Mouse (Mus musculus) midbrain, embryonic 12.5 days (tissue): ENCODE measurements around the gene AL731706.2. TPM values are rescaled to one million over a fixed set of nuclear protein-coding genes. Genes with fewer than 3 reads are reported as not detected.

Source experiments
- ATAC-seq: fragments of 200-750 bp; cut with Nextera tagmentation; 2 replicates; pipeline ENCODE4 v1.8.0; 2017; ENCODE audit warnings: low read depth, moderate TSS enrichment, moderate library complexity; ENCODE audit not compliant: low FRiP score
- H3K27ac ChIP-seq: fragments of 300-500 bp; sonication (generic); replicated peaks from 2 replicates; pipeline ENCODE4 v1.5.1; 2016; ENCODE audit warnings: mild to moderate bottlenecking
- H3K27me3 ChIP-seq: fragments of 300-500 bp; sonication (generic); 2 replicates; pipeline ENCODE4 v1.6.1; 2016; ENCODE audit warnings: mild to moderate bottlenecking
- H3K36me3 ChIP-seq: fragments of 300-500 bp; sonication (generic); 2 replicates; pipeline ENCODE4 v1.6.1; 2016
- H3K4me1 ChIP-seq: fragments of 300-500 bp; sonication (generic); 2 replicates; pipeline ENCODE4 v1.6.1; 2016
- H3K4me2 ChIP-seq: fragments of 300-500 bp; sonication (generic); replicated peaks from 2 replicates; pipeline ENCODE4 v1.6.1; 2016; ENCODE audit warnings: mild to moderate bottlenecking, moderate library complexity
- H3K4me3 ChIP-seq: fragments of 300-500 bp; sonication (generic); 2 replicates; pipeline ENCODE4 v1.5.1; 2016; ENCODE audit warnings: mild to moderate bottlenecking
- H3K9ac ChIP-seq: fragments of 300-500 bp; sonication (generic); replicated peaks from 2 replicates; pipeline ENCODE4 v1.6.1; 2016; ENCODE audit warnings: mild to moderate bottlenecking, moderate library complexity
- H3K9me3 ChIP-seq: fragments of 300-500 bp; sonication (generic); 2 replicates; pipeline ENCODE4 v1.6.1; 2016; ENCODE audit warnings: mild to moderate bottlenecking
- WGBS: fragments of 180-500 bp; shearing (Covaris S2); methylation state at CpG from one replicate; pipeline ENCODE4 v1.1.7; 2016; 5-methylcytosine and 5-hydroxymethylcytosine counted together
- polyA plus RNA-seq: library from polyadenylated mRNA; unstranded; fragments of >200 nt; fragmentation: Nextera tagmentation; extraction: Ambion mirVana; gene quantifications from 2 replicates; pipeline ENCODE4 v1.2.1, GENCODE M21; 2016

The AL731706.2 gene
- polyA plus RNA-seq: 11.3 and 14.6 TPM in 2 replicates

DNA sequence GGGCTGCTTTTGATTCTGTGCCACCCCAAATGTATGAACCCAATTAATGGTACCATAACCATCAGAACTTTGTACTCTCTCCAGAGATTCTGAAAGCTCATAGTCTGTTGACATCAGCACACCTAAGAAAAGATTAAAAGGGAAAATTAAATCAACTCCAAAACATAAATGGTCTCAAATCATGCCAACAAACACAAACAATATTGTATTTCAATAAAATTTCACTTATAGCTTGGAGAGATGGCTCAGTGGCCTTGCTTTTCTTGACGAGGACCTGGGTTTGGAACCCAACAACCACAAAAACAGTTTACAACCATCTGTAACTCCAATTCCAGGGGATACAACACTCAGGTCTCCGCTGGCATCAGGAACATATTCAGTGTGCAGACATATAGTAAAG lies at the start of gene AL731706.2:
AL731706.2 (minus strand) TSS at position 101 of the 400 bp plus-strand sequence.
- H3K4me2 ChIP-seq: no peak within 1 kb of the TSS
- 95% methylated on average over 2 of the region's 2 CpGs for WGBS
- no peak within 1 kb of the TSS for H3K27ac ChIP-seq
- no peak for ATAC-seq
- H3K9me3 ChIP-seq: no peaks in the 10 kb centered on the region
- H3K4me3 ChIP-seq: no peak within 1 kb of the TSS
- H3K36me3 ChIP-seq: peaks cover 31% of the 10 kb centered on the region
- no peaks in the 10 kb centered on the region for H3K27me3 ChIP-seq
- no peaks in the 10 kb centered on the region for H3K4me1 ChIP-seq
- no peak within 1 kb of the TSS for H3K9ac ChIP-seq

DNA sequence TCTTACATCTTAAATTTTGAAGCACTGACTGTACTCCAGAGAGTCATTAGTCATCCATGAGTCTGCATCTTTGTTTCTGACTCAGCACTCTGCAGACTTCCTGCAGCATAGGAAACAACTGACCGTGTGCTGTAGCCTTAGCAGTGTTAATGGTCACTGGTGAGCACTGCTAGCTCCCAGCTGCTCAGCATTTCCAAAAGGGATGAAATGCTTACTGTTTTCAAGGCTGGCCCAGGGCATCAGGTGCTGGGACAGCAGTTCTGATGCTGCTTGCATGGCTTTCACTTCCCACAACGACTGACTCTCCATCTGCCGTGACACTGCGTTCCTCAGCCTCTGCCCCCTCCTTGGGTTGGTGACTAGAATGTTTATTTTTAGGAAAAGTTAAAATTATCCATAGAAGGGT lies 35.5 kb upstream of the AL731706.2 start:
- 0 out of 2 replicates have a peak, but pooled peaks have one; percentile 34 for ATAC-seq
- WGBS: 81% methylated on average over 4 of the region's 4 CpGs

DNA sequence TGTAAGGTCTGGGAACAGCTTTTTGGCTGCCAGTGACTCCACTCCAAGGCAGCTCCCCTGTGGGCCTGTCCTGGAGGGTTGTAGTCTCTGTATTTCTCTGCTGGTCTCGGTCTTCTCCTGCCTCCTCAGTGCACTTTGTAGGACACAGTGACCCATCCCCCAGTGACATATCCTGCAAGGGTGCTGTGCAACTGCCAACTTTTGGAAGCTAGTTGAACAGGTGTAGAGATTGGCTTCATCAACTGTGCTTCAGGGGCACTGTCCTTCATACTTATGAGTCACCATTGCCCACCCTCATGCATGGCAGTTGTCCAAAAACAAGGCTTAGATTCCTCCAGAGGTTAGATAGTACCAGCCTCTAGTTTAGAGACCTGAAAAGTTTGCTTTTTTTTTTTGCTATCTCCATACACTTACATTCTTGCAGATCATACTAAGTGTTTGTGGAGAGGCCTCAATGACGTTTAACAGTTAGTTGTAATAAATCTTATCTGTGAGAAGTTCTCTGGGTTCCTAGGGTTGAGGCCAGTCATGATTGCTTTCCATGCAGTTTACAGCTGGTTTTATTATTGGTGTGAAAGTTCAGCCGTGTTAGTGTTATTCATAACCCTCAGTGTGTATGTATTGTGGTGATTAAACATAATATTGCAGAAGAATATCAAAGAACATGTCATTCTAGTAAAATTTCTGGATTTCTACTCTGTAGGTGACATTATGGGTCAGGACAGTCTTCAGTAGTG lies 34.9 kb upstream of the AL731706.2 start:
- H3K4me1 ChIP-seq: no peaks in the 10 kb centered on the region
- no peak overlapping the region for H3K27ac ChIP-seq
- no peak overlapping the region for H3K9ac ChIP-seq
- no peaks in the 10 kb centered on the region for H3K27me3 ChIP-seq
- WGBS: 89% methylated on average over 3 of the region's 3 CpGs
- no peak overlapping the region for H3K4me3 ChIP-seq
- H3K4me2 ChIP-seq: no peak overlapping the region
- H3K9me3 ChIP-seq: no peaks in the 10 kb centered on the region
- no peaks in the 10 kb centered on the region for H3K36me3 ChIP-seq
- no peak for ATAC-seq

More for the DNA sequence above, 35.5 kb upstream of the AL731706.2 start:
- no peaks in the 10 kb centered on the region for H3K4me1 ChIP-seq
- no peaks in the 10 kb centered on the region for H3K36me3 ChIP-seq
- no peak overlapping the region for H3K9ac ChIP-seq
- H3K4me3 ChIP-seq: no peak overlapping the region
- no peak overlapping the region for H3K4me2 ChIP-seq
- H3K27me3 ChIP-seq: no peaks in the 10 kb centered on the region
- H3K27ac ChIP-seq: no peak overlapping the region
- H3K9me3 ChIP-seq: no peaks in the 10 kb centered on the region

DNA sequence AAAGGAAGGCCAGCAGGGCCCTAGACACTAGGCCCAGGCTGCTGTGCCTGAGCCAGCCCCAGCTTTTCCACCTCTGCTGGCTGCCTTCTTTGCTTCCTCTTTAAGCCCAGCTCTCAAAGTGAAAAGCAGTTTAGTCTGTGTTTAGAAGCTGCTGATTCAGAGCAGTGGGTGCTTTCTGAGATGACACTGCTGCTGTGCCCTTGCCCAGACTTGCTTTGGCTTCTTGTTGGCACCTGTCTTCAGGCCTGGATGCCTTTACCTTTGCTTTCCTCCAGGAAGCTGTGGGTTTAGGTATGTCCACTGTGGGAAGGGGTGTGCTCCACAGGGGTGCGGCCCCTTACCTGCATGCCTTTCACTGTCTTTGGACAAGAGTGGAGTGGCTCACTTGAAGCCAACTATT lies 34.0 kb upstream of the AL731706.2 start:
- Histone ChIP-seq H3K27me3 (no peaks in the 10 kb centered on the region), H3K4me1 (no peaks in the 10 kb centered on the region), H3K9me3 (no peaks in the 10 kb centered on the region), H3K9ac (no peak overlapping the region), H3K27ac (no peak overlapping the region), H3K36me3 (no peaks in the 10 kb centered on the region), H3K4me3 (no peak overlapping the region), H3K4me2 (no peak overlapping the region)
- 100% methylated on average over 1 of the region's 1 CpGs for WGBS
- ATAC-seq: no peak; the same call in 1 of the 2 replicates

DNA sequence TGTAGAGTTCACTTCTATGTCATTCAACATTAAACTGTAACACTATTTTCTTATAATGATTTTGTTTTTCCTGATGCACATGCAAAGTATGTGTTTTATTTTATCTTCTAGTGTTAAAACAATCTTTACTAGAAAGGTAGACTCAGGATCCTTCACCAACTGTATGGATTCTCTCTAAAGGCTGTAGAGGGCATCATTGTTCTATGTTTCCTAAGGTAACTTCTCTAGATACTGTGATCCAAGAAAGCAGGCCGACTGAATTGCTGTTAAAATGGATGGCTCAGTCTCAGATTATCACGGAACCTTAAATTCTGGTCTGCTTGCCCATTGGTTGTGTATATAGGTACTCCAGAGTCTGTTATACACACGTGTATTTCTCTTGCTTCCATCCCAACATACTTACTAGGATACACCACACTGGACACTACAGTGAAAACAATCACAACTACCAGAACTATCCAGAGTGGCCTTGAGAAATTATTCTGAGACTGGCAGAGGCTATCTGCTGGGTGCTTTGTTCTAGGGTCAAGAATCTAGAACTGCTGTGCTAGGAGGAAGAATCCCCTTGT lies 28.9 kb upstream of the AL731706.2 start:
- Histone ChIP-seq H3K4me1 (peaks cover 17% of the 10 kb centered on the region), H3K4me2 (no peak overlapping the region), H3K27ac (no peak overlapping the region), H3K4me3 (no peak overlapping the region), H3K36me3 (no peaks in the 10 kb centered on the region), H3K9ac (no peak overlapping the region), H3K27me3 (no peaks in the 10 kb centered on the region), H3K9me3 (no peaks in the 10 kb centered on the region)
- no peak for ATAC-seq
- 47% methylated on average over 3 of the region's 3 CpGs for WGBS

DNA sequence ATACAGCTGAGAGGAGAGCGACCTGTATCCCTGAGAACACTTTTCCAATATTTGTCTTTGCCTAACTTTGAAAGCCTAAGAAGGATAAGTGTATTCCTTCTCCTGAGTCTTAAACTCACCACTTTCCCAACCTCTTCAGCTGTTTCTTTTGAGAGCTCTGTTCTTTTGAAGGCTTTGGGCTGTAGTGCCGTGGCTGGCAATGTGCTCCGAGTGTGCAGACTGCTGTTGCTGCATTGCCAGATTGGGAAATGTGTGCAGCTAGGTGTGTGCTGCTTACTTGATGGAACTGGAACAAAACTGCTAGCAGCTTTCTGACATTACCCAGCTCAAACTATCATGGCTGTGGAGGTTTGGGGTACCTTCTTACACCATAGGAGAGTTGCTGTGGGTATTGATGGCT lies 27.5 kb upstream of the AL731706.2 start:
- 15% methylated on average over 3 of the region's 3 CpGs for WGBS
- Histone ChIP-seq H3K27ac (0 out of 2 replicates have a peak overlapping the region, but pooled peaks have one; percentile 25), H3K9ac (no peak overlapping the region), H3K36me3 (no peaks in the 10 kb centered on the region), H3K27me3 (no peaks in the 10 kb centered on the region), H3K4me1 (peaks cover 17% of the 10 kb centered on the region), H3K9me3 (no peaks in the 10 kb centered on the region), H3K4me3 (no peak overlapping the region), H3K4me2 (no peak overlapping the region)
- no peak for ATAC-seq

DNA sequence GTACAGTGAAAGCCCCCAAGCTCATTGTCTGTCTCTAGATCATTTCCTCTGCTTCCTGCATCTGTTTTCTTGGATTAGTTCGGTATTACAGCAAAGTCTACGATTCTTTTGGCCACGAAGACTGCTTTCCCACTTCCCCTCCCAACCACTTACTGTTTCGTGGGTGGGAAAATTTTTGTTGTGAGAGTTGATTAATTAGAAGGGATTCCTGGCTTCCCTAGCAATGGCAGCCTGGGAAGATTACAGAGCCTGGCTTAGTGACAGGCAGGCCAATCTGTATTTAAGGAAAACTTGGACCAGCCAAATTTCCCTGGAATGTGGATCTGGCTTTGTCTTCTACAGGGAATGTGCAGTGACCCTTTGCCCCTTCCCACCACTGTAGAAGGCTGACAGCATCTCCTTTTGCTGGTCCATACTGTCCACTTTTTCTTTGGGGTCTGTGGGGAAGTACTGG lies 26.5 kb upstream of the AL731706.2 start:
- no peaks in the 10 kb centered on the region for H3K36me3 ChIP-seq
- no peak overlapping the region for H3K4me3 ChIP-seq
- H3K4me2 ChIP-seq: no peak overlapping the region
- no peaks in the 10 kb centered on the region for H3K9me3 ChIP-seq
- H3K9ac ChIP-seq: no peak overlapping the region
- peaks cover 17% of the 10 kb centered on the region for H3K4me1 ChIP-seq
- no peak for ATAC-seq
- H3K27ac ChIP-seq: no peak overlapping the region
- no peaks in the 10 kb centered on the region for H3K27me3 ChIP-seq
- WGBS: 12% methylated on average over 4 of the region's 4 CpGs

DNA sequence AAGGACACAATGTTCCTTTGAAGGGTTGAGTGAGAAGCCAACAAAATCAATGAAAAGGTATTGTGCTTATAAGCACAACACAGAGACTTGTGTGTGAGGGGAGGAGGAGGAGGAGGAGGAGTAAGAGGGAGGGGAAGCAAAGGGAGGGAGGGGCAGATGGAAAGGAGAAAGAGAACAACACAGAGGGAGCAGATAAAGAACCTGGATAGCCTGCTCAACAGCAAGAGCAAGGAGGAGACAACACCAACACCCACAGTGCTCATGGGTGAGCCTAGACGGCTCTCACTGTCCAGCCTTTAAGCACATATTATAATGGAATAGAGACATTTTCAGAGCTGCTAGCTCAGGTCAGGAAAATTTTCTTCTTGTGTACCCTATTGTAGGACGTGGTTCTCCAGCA lies 23.8 kb upstream of the AL731706.2 start:
- no peak for ATAC-seq
- 69% methylated on average over 2 of the region's 2 CpGs for WGBS

DNA sequence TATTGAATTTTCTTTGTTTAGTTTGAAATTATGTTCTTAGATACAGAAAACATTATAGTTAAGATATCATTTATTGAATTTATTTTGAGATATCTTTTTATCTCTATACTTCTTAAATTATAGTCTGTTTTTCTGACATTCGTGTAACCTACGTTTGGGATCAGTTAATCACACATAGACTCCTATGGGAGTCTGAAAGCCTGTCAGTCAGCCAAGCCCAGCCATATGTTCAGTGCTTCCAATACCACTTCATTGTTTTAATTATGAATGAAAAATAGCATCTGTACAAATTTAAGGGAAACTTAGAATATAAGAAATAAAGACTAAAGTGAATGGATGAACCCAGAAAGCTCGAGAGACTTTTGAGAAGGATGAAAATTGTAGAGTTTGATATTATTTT lies 23.1 kb upstream of the AL731706.2 start:
- no peak overlapping the region for H3K4me3 ChIP-seq
- no peaks in the 10 kb centered on the region for H3K27me3 ChIP-seq
- H3K4me2 ChIP-seq: no peak overlapping the region
- 84% methylated on average over 3 of the region's 3 CpGs for WGBS
- H3K9ac ChIP-seq: no peak overlapping the region
- H3K9me3 ChIP-seq: no peaks in the 10 kb centered on the region
- H3K4me1 ChIP-seq: peaks cover 17% of the 10 kb centered on the region
- H3K27ac ChIP-seq: no peak overlapping the region
- no peak for ATAC-seq
- peaks cover 12% of the 10 kb centered on the region for H3K36me3 ChIP-seq

More for the DNA sequence above, 23.8 kb upstream of the AL731706.2 start:
- Histone ChIP-seq H3K9ac (no peak overlapping the region), H3K36me3 (peaks cover 12% of the 10 kb centered on the region), H3K4me3 (no peak overlapping the region), H3K4me2 (no peak overlapping the region), H3K27me3 (no peaks in the 10 kb centered on the region), H3K4me1 (peaks cover 17% of the 10 kb centered on the region), H3K27ac (no peak overlapping the region), H3K9me3 (no peaks in the 10 kb centered on the region)

DNA sequence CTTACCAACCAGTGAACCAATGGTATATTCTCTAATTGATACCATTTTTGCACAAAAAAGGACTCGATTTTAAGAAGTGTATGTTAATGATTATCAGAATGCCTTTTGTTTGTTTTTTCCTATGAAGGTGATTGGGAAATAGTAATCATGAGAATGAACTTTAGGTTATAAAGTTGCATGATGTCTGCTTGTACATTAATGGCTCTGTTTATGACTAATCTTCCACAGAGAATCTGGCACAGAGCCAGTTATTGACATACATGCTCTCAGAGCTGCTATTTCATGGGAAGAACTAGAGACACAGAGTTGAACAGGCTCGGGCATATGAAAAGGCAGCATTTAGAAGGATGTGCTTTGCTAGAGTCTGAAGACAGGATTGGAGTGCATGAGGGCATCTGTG lies 10.7 kb upstream of the AL731706.2 start:
- Histone ChIP-seq H3K27ac (no peak overlapping the region), H3K4me2 (no peak overlapping the region), H3K9me3 (no peaks in the 10 kb centered on the region), H3K27me3 (no peaks in the 10 kb centered on the region), H3K36me3 (no peaks in the 10 kb centered on the region), H3K4me3 (no peak overlapping the region), H3K9ac (no peak overlapping the region), H3K4me1 (peaks cover 8% of the 10 kb centered on the region)
- WGBS: 84% methylated on average over 2 of the region's 2 CpGs
- ATAC-seq: no peak

DNA sequence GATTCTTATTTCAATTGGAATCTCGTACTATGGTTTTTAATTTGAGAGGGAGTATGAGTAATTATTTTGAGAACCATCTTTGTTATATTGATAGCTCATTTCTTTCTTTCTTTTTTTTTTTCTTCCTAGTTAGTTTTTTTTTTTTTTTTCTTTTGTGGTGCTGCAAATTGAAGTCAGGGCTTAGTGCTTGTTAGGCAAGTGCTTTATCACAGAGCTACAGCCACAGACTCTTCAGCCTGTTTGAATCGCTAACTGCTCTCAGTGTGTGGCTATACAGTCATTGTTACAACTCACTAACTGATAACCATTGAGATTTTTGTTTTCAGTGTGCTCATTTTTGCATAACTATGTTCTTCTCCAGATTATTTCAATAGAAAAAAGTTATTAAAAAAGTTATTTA lies 9.0 kb upstream of the AL731706.2 start:
- ATAC-seq: no peak
- H3K9me3 ChIP-seq: no peaks in the 10 kb centered on the region
- no peaks in the 10 kb centered on the region for H3K27me3 ChIP-seq
- peaks cover 8% of the 10 kb centered on the region for H3K4me1 ChIP-seq
- H3K36me3 ChIP-seq: no peaks in the 10 kb centered on the region
- no peak overlapping the region for H3K27ac ChIP-seq
- H3K9ac ChIP-seq: no peak overlapping the region
- H3K4me2 ChIP-seq: no peak overlapping the region
- no peak overlapping the region for H3K4me3 ChIP-seq
- WGBS: 53% methylated on average over 2 of the region's 2 CpGs

DNA sequence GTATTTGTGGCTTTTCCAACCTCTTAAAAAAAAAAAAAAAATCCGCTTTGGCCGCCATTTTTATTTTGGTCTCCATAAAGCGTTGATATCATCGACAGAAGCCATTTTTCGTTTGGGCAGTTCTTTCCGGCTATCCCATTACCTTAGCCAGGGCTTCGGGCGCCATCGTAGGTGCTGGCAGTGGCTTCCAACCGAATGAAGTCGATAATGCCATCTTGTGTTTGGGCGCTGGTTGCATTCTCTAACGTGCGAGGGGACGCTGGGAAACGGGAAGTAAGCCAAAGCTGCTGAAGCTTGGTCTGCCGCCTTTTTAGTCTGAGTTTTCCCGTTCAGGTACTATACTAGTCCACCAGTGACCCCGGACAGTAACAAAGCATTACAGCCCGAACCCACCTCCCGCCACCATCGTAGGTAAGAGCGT lies 6.5 kb upstream of the AL731706.2 start:
- Histone ChIP-seq H3K4me3 (peak overlapping the region; percentile 83), H3K4me1 (peaks cover 8% of the 10 kb centered on the region), H3K9me3 (no peaks in the 10 kb centered on the region), H3K4me2 (peak overlapping the region; percentile 51), H3K27me3 (no peaks in the 10 kb centered on the region), H3K27ac (peak overlapping the region; percentile 88), H3K9ac (peak overlapping the region; percentile 51), H3K36me3 (no peaks in the 10 kb centered on the region)
- WGBS: 0% methylated on average over 23 of the region's 23 CpGs
- peak; percentile 81 for ATAC-seq
